Mouse (Mus musculus) midbrain, embryonic 10.5 days (tissue): ENCODE data around the gene Epha1. TPM values are rescaled to one million over a fixed set of nuclear protein-coding genes. Genes with fewer than 3 reads are reported as not detected.
A peak's percentile ranks its signal among the peaks of the same experiment; 100 is the strongest.

Experiments used
- DNase-seq: peaks from one replicate; pipeline ENCODE4 v3.0.0-alpha.2; 2017; ENCODE audit warnings: low spot score
- H3K27ac ChIP-seq: fragments of 300-500 bp; sonication (generic); replicated peaks from 2 replicates; pipeline ENCODE4 v1.5.1; 2016; ENCODE audit warnings: mild to moderate bottlenecking
- H3K27me3 ChIP-seq: fragments of 300-500 bp; sonication (generic); 2 replicates; pipeline ENCODE4 v1.6.1; 2016; ENCODE audit warnings: low read depth, mild to moderate bottlenecking; ENCODE audit not compliant: poor library complexity, severe bottlenecking
- H3K36me3 ChIP-seq: fragments of 300-500 bp; sonication (generic); 2 replicates; pipeline ENCODE4 v1.6.1; 2016; ENCODE audit warnings: mild to moderate bottlenecking, moderate library complexity
- H3K4me1 ChIP-seq: fragments of 300-500 bp; sonication (generic); 2 replicates; pipeline ENCODE4 v1.6.1; 2016
- H3K4me3 ChIP-seq: fragments of 300-500 bp; sonication (generic); 2 replicates; pipeline ENCODE4 v1.5.1; 2016; ENCODE audit warnings: mild to moderate bottlenecking, moderate library complexity
- H3K9me3 ChIP-seq: fragments of 300-500 bp; sonication (generic); replicated peaks from 2 replicates; pipeline ENCODE4 v1.6.1; 2016; ENCODE audit warnings: mild to moderate bottlenecking
- WGBS: fragments of 180-500 bp; shearing (Covaris S2); methylation state at CpG from one replicate; pipeline ENCODE4 v1.1.7; 2016; 5-methylcytosine and 5-hydroxymethylcytosine counted together
- polyA plus RNA-seq: library from polyadenylated mRNA; unstranded; fragments of >200 nt; fragmentation: Nextera tagmentation; extraction: Ambion mirVana; gene quantifications from 2 replicates; pipeline ENCODE4 v1.2.1, GENCODE M21; 2016

The Epha1 gene
- 1.2 and 1.5 TPM in 2 replicates for polyA plus RNA-seq

GRCm38 (mm10) chr6:42372816-42373547 lies at the start of gene Epha1:
Gene Epha1, minus strand, starts transcription at chr6:42373268.
- peaks cover 57% of the 10 kb centered on the region for H3K4me1 ChIP-seq
- peaks cover 60% of the 10 kb centered on the region for H3K27me3 ChIP-seq
- DNase-seq, result peak; percentile 69
- under 1% methylated on average over 36 of the region's 36 CpGs for WGBS
- peak within 1 kb of the TSS; percentile 76 for H3K27ac ChIP-seq
- H3K4me3 ChIP-seq, result peak within 1 kb of the TSS; percentile 68
- no peaks in the 10 kb centered on the region for H3K9me3 ChIP-seq
- no peaks in the 10 kb centered on the region for H3K36me3 ChIP-seq

- Histone ChIP-seq H3K27me3 (no peaks in the 10 kb centered on the region), H3K4me3 (no peak overlapping the region), H3K9me3 (no peaks in the 10 kb centered on the region), H3K27ac (no peak overlapping the region), H3K4me1 (no peaks in the 10 kb centered on the region), H3K36me3 (no peaks in the 10 kb centered on the region)
- WGBS, result 74% methylated on average over 2 of the region's 2 CpGs
- no peak for DNase-seq
Measured at GRCm38 (mm10) chr6:42421439-42421838, 48.4 kb upstream of the Epha1 start.

DNA sequence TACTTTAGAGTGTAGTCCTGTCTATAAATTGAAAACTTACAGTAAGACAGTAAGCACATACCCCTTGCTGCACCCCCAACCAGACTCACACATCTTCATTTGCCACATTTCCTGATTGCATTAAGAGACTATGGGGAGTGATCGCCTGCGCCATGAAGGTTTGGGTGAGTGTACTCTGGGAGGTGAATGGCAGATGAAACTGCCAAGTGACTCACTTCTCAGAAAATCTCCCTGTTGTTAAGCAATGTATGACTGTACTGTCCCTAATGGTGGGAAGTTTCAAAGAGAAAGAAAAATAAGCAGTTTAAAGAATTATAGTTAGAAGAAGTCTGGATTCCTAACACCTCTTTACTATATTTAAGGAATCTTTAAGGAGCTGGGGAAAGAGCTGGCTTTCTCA lies 46.4 kb upstream of the Epha1 start:
- Histone ChIP-seq H3K4me3 (no peak overlapping the region), H3K27me3 (no peaks in the 10 kb centered on the region), H3K4me1 (no peaks in the 10 kb centered on the region), H3K9me3 (no peaks in the 10 kb centered on the region), H3K27ac (no peak overlapping the region), H3K36me3 (no peaks in the 10 kb centered on the region)
- DNase-seq, result no peak
- WGBS, result 91% methylated on average over 2 of the region's 2 CpGs

DNA sequence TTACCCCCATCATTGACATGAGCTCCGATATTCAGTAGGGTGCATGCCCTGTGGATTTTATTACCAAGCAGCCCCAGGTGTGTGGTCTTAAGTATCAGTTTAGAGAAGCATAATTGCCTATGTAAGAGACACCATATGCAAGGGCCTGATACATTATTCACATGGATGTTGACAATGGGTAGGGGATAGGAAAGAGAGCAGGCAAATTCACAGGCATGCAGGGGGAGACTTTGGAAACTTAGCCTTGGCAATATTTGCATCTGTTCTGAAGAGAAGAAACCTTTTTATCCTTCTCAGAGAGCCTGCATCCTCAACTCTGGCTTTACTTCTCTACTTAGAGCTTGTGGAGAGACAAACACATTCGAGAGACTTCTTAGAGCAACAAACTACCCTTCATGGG lies 32.1 kb upstream of the Epha1 start, which contains the start of gene Tas2r135:
TSS of gene Tas2r135 (plus strand) at position 301 of the 400 bp plus-strand sequence.
- Histone ChIP-seq H3K4me3 (no peak within 1 kb of the TSS), H3K4me1 (no peaks in the 10 kb centered on the region), H3K36me3 (no peaks in the 10 kb centered on the region), H3K9me3 (no peaks in the 10 kb centered on the region), H3K27me3 (no peaks in the 10 kb centered on the region), H3K27ac (no peak within 1 kb of the TSS)
- no peak for DNase-seq
- 93% methylated on average over 2 of the region's 2 CpGs for WGBS

GRCm38 (mm10) chr6:42399938-42400337 lies 26.9 kb upstream of the Epha1 start, which contains the start of gene Tas2r143:
Gene Tas2r143, plus strand, starts transcription at chr6:42400238.
- no peak for DNase-seq
- WGBS, result 79% methylated on average over 1 of the region's 1 CpGs
- Histone ChIP-seq H3K4me3 (no peak within 1 kb of the TSS), H3K27ac (no peak within 1 kb of the TSS), H3K36me3 (no peaks in the 10 kb centered on the region), H3K9me3 (no peaks in the 10 kb centered on the region), H3K27me3 (no peaks in the 10 kb centered on the region), H3K4me1 (no peaks in the 10 kb centered on the region)

GRCm38 (mm10) chr6:42398998-42399397 lies 25.9 kb upstream of the Epha1 start:
- 95% methylated on average over 1 of the region's 1 CpGs for WGBS
- H3K4me3 ChIP-seq, result no peak overlapping the region
- no peak overlapping the region for H3K27ac ChIP-seq
- H3K4me1 ChIP-seq, result no peaks in the 10 kb centered on the region
- no peaks in the 10 kb centered on the region for H3K9me3 ChIP-seq
- no peaks in the 10 kb centered on the region for H3K36me3 ChIP-seq
- no peak for DNase-seq
- no peaks in the 10 kb centered on the region for H3K27me3 ChIP-seq

GRCm38 (mm10) chr6:42398285-42398684 lies 25.2 kb upstream of the Epha1 start:
- Histone ChIP-seq H3K4me1 (no peaks in the 10 kb centered on the region), H3K27me3 (no peaks in the 10 kb centered on the region), H3K36me3 (no peaks in the 10 kb centered on the region), H3K27ac (no peak overlapping the region), H3K9me3 (no peaks in the 10 kb centered on the region), H3K4me3 (no peak overlapping the region)
- WGBS, result 83% methylated on average over 3 of the region's 3 CpGs
- no peak for DNase-seq

GRCm38 (mm10) chr6:42397041-42397657 lies 24.1 kb upstream of the Epha1 start:
- Histone ChIP-seq H3K27ac (no peak overlapping the region), H3K36me3 (no peaks in the 10 kb centered on the region), H3K27me3 (no peaks in the 10 kb centered on the region), H3K4me3 (no peak overlapping the region), H3K9me3 (no peaks in the 10 kb centered on the region), H3K4me1 (no peaks in the 10 kb centered on the region)
- WGBS, result 84% methylated on average over 3 of the region's 3 CpGs
- DNase-seq, result no peak

DNA sequence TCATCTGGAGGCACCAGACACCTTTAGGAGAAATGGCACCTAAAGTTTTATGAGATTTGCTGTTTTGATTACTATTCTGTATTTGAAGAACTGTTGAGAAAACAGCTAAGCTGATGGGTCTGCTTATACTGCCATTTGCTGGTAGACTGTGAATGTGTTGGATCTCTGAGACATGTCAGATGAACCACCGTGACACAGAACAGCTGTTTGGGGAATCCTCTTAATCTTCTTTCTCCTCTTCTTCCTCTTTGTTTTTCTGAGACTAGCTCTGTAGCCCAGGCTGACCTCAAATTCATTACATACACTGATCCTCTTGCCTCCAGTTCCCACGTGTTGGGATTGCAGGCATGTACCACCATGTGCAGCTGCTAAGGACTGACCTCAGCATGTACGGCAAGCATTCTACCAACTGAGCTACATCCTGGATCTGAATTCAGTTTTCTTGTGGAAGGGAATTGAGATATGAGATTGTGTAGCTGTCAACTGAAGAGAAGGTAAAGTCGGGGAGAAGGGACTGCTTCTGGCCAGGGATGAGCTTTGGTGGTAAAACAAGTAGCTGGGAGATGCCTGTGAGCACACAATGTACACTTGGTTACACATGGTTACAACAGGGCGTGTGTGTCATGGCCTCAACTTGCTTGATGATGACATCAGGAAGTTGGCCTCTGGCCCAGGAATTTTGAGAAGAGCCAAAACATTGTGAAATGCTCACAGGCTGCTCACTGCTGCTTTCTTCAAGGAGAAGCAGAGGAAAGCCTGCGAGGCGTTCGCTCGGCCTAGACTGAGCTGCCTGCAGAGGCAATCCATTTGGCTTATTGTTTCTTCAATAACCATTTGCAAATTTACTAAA lies 23.1 kb upstream of the Epha1 start:
- 83% methylated on average over 9 of the region's 9 CpGs for WGBS
- Histone ChIP-seq H3K36me3 (no peaks in the 10 kb centered on the region), H3K27ac (no peak overlapping the region), H3K9me3 (no peaks in the 10 kb centered on the region), H3K4me1 (no peaks in the 10 kb centered on the region), H3K27me3 (no peaks in the 10 kb centered on the region), H3K4me3 (no peak overlapping the region)
- no peak for DNase-seq

GRCm38 (mm10) chr6:42391796-42392330 lies 18.8 kb upstream of the Epha1 start:
- Histone ChIP-seq H3K36me3 (no peaks in the 10 kb centered on the region), H3K4me1 (no peaks in the 10 kb centered on the region), H3K9me3 (no peaks in the 10 kb centered on the region), H3K27me3 (no peaks in the 10 kb centered on the region), H3K4me3 (no peak overlapping the region), H3K27ac (no peak overlapping the region)
- WGBS, result 53% methylated on average over 2 of the region's 2 CpGs
- DNase-seq, result no peak

GRCm38 (mm10) chr6:42385635-42386034 lies 12.6 kb upstream of the Epha1 start:
- Histone ChIP-seq H3K27me3 (no peaks in the 10 kb centered on the region), H3K9me3 (no peaks in the 10 kb centered on the region), H3K36me3 (no peaks in the 10 kb centered on the region), H3K27ac (no peak overlapping the region), H3K4me3 (no peak overlapping the region), H3K4me1 (peaks cover 13% of the 10 kb centered on the region)
- DNase-seq, result no peak
- 90% methylated on average over 4 of the region's 4 CpGs for WGBS

- H3K9me3 ChIP-seq, result no peaks in the 10 kb centered on the region
Measured at GRCm38 (mm10) chr6:42383360-42383759, 10.3 kb upstream of the Epha1 start.

More at GRCm38 (mm10) chr6:42383360-42383759, 10.3 kb upstream of the Epha1 start:
- H3K4me3 ChIP-seq, result no peak overlapping the region
- 90% methylated on average over 5 of the region's 5 CpGs for WGBS
- peaks cover 8% of the 10 kb centered on the region; the same call in 1 of the 2 replicates for H3K27me3 ChIP-seq
- no peak for DNase-seq
- peaks cover 15% of the 10 kb centered on the region for H3K4me1 ChIP-seq
- H3K27ac ChIP-seq, result no peak overlapping the region
- H3K36me3 ChIP-seq, result no peaks in the 10 kb centered on the region
